Mouse (Mus musculus) neural tube, embryonic 11.5 days (tissue): ENCODE data around the gene Ergic2. TPM values are rescaled to one million over a fixed set of nuclear protein-coding genes. Genes with fewer than 3 reads are reported as not detected.

ENCODE experiments used
- ATAC-seq: fragments of 200-750 bp; cut with Nextera tagmentation; 2 replicates; pipeline ENCODE4 v1.8.0; 2017; ENCODE audit warnings: moderate number of reproducible peaks, mild to moderate bottlenecking, moderate TSS enrichment, moderate library complexity; ENCODE audit not compliant: insufficient read depth, low FRiP score, low TSS enrichment
- DNase-seq: peaks from one replicate; pipeline ENCODE4 v3.0.0-alpha.2; 2015; ENCODE audit warnings: low spot score
- H3K27ac ChIP-seq: fragments of 300-500 bp; sonication (generic); 2 replicates; pipeline ENCODE4 v1.5.1; 2014; ENCODE audit warnings: low read depth, mild to moderate bottlenecking, low read length
- H3K27me3 ChIP-seq: fragments of 300-500 bp; sonication (generic); 2 replicates; pipeline ENCODE4 v1.6.1; 2014; ENCODE audit warnings: mild to moderate bottlenecking, low read length, mixed read lengths; ENCODE audit not compliant: control insufficient read depth, insufficient read depth
- H3K36me3 ChIP-seq: fragments of 300-500 bp; sonication (generic); 2 replicates; pipeline ENCODE4 v1.6.1; 2014; ENCODE audit warnings: mild to moderate bottlenecking, low read length, moderate library complexity, mixed read lengths; ENCODE audit not compliant: control insufficient read depth, insufficient read depth
- H3K4me1 ChIP-seq: fragments of 300-500 bp; sonication (generic); 2 replicates; pipeline ENCODE4 v1.6.1; 2014; ENCODE audit warnings: low read length, mixed read lengths; ENCODE audit not compliant: control insufficient read depth, insufficient read depth
- H3K4me2 ChIP-seq: fragments of 300-500 bp; sonication (generic); 2 replicates; pipeline ENCODE4 v1.6.1; 2014; ENCODE audit warnings: low read depth, mild to moderate bottlenecking, moderate library complexity
- H3K4me3 ChIP-seq: fragments of 300-500 bp; sonication (generic); 2 replicates; pipeline ENCODE4 v1.5.1; 2014; ENCODE audit warnings: low read depth, low read length
- H3K9ac ChIP-seq: fragments of 300-500 bp; sonication (generic); 2 replicates; pipeline ENCODE4 v1.6.1; 2014; ENCODE audit warnings: mild to moderate bottlenecking, low read length
- H3K9me3 ChIP-seq: fragments of 300-500 bp; sonication (generic); 2 replicates; pipeline ENCODE4 v1.6.1; 2016; ENCODE audit warnings: low read length; ENCODE audit not compliant: control insufficient read depth
- WGBS: fragments of 180-500 bp; shearing (Covaris S2); extraction: QIAGEN DNeasy Blood & Tissue Kit; methylation state at CpG from one replicate; pipeline ENCODE4 v1.1.7; 2014; 5-methylcytosine and 5-hydroxymethylcytosine counted together
- polyA plus RNA-seq: library from polyadenylated mRNA; unstranded; fragments of >200 nt; fragmentation: Nextera tagmentation; extraction: Ambion mirVana; gene quantifications from 2 replicates; pipeline ENCODE4 v1.2.1, GENCODE M21; 2014

Ergic2 gene
- polyA plus RNA-seq, 1 experiment from 2014 or later, result 210 TPM

GRCm38 (mm10) chr6:148132314-148132713, 79.9 kb downstream of the Ergic2 start:
- no peak for ATAC-seq

More at GRCm38 (mm10) chr6:148132314-148132713, 79.9 kb downstream of the Ergic2 start:
- no peak for DNase-seq
- Histone ChIP-seq H3K36me3 (no peaks in the 10 kb centered on the region), H3K27me3 (no peaks in the 10 kb centered on the region), H3K4me3 (no peak overlapping the region), H3K4me1 (no peaks in the 10 kb centered on the region), H3K4me2 (no peak overlapping the region), H3K27ac (no peak overlapping the region), H3K9ac (no peak overlapping the region), H3K9me3 (no peaks in the 10 kb centered on the region)
- WGBS, result 51% methylated on average over 10 of the region's 10 CpGs

Other genes with a start within 250 kb of the Ergic2 start
- gene Far2, start 165.1 kb downstream of the Ergic2 start, polyA plus RNA-seq, result 2.1 and 2.4 TPM in 2 replicates
- 1.1 and 1.4 TPM in 2 replicates for gene Tmtc1, start 232.0 kb upstream of the Ergic2 start, polyA plus RNA-seq